Mouse (Mus musculus) intestine, postnatal 0 days (tissue): ENCODE measurements around the gene Xlr. TPM values are rescaled to one million over a fixed set of nuclear protein-coding genes. Genes with fewer than 3 reads are reported as not detected.
"Not testable (repeated sequence)": the region's sequence is repeated elsewhere in the genome, so short reads cannot be mapped to it uniquely, and the experiment has no call there.

Experiments
- ATAC-seq: fragments of 200-750 bp; cut with Nextera tagmentation; 2 replicates; pipeline ENCODE4 v1.8.0; 2017; ENCODE audit warnings: mild to moderate bottlenecking, moderate TSS enrichment, moderate library complexity
- H3K27ac ChIP-seq: fragments of 300-500 bp; sonication (generic); 2 replicates; pipeline ENCODE4 v1.5.1; 2014; ENCODE audit warnings: mild to moderate bottlenecking, low read depth, low read length, moderate library complexity
- H3K27me3 ChIP-seq: fragments of 300-500 bp; sonication (generic); replicated peaks from 2 replicates; pipeline ENCODE4 v1.6.1; 2014; ENCODE audit warnings: low read length, mixed read lengths; ENCODE audit not compliant: control insufficient read depth, insufficient read depth
- H3K36me3 ChIP-seq: fragments of 300-500 bp; sonication (generic); 2 replicates; pipeline ENCODE4 v1.6.1; 2014; ENCODE audit warnings: mild to moderate bottlenecking, moderate library complexity; ENCODE audit not compliant: control insufficient read depth, insufficient read depth
- H3K4me1 ChIP-seq: fragments of 300-500 bp; sonication (generic); replicated peaks from 2 replicates; pipeline ENCODE4 v1.6.1; 2014; ENCODE audit warnings: antibody characterized with exemption, low read length, mixed read lengths; ENCODE audit not compliant: control insufficient read depth, insufficient read depth
- H3K4me2 ChIP-seq: fragments of 300-500 bp; sonication (generic); replicated peaks from 2 replicates; pipeline ENCODE4 v1.6.1; 2014; ENCODE audit warnings: low read depth, mild to moderate bottlenecking, moderate library complexity
- H3K4me3 ChIP-seq: fragments of 300-500 bp; sonication (generic); 2 replicates; pipeline ENCODE4 v1.5.1; 2014; ENCODE audit warnings: low read depth, low read length
- H3K9ac ChIP-seq: fragments of 300-500 bp; sonication (generic); 2 replicates; pipeline ENCODE4 v1.6.1; 2014; ENCODE audit warnings: mild to moderate bottlenecking, low read depth, low read length
- H3K9me3 ChIP-seq: fragments of 300-500 bp; sonication (generic); 2 replicates; pipeline ENCODE4 v1.6.1; 2016; ENCODE audit warnings: mixed run types; ENCODE audit not compliant: control insufficient read depth
- CTCF ChIP-seq: sonication (generic); IDR thresholded peaks from 2 replicates; pipeline ENCODE4 v1.5.1; 2016; ENCODE audit warnings: low read depth, mild to moderate bottlenecking, control low read depth, antibody characterized with exemption, moderate library complexity
- WGBS: fragments of 180-500 bp; shearing (Covaris S2); extraction: QIAGEN DNeasy Blood & Tissue Kit; methylation state at CpG from one replicate; pipeline ENCODE4 v1.1.7; 2014; 5-methylcytosine and 5-hydroxymethylcytosine counted together
- polyA plus RNA-seq: library from polyadenylated mRNA; unstranded; fragments of >200 nt; fragmentation: Nextera tagmentation; extraction: Ambion mirVana; gene quantifications from 2 replicates; pipeline ENCODE4 v1.2.1, GENCODE M21; 2015

The Xlr gene
- polyA plus RNA-seq: 2.8 and 3.6 TPM in 2 replicates

DNA sequence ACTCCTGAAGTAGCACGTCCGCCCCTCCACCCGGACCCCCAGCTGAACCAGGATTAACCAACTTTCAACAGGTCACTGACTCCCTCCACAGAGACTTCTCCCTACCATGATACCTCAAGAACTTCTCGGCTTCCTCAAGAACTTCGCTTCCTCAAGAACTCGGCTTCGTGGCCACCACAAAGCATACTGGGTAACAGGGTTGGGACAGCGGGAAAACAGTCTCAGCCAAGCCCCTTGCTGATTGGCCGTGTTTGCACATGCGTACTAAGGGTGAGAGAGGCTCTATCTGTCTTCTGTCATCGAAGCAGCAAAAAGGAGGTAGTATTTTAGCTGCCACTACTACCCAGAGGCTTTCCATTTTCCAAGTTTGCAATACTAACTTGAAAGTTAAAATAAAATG lies at the start of gene Xlr:
Gene Xlr (minus strand): TSS at position 188 of the 400 bp plus-strand sequence.
- H3K9me3 ChIP-seq, ATAC-seq, H3K4me1 ChIP-seq, H3K9ac ChIP-seq, H3K27ac ChIP-seq, H3K36me3 ChIP-seq, H3K4me2 ChIP-seq, H3K27me3 ChIP-seq, H3K4me3 ChIP-seq: not testable (repeated sequence)
- 77% methylated on average over 11 of the region's 11 CpGs for WGBS

DNA sequence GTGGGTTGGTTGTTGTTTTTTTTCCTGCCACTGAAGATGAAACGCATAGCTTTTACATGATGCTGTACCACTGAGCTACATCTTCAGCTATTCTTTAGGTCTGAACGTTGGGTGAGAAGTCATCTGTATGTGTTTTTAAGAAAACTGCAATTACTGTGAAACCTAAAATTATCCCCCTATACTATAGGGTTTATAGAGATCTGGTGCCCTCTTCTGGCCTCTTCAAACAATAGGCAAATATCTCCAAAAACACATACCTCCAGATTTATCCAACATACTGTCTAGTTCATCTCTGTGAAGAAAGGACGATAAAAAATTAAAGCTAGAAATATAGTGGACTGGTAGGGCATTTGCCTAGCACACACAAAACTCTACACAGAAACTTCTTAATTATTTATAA lies 1.6 kb upstream of the Xlr start:
- no peak overlapping the region for H3K9ac ChIP-seq
- no peak overlapping the region for H3K4me2 ChIP-seq
- WGBS: 30% methylated on average over 3 of the region's 3 CpGs
- TF ChIP-seq CTCF: peak; percentile 54
- H3K27me3 ChIP-seq: no peaks in the 10 kb centered on the region
- no peak for ATAC-seq
- no peaks in the 10 kb centered on the region for H3K4me1 ChIP-seq
- H3K36me3 ChIP-seq: no peaks in the 10 kb centered on the region
- H3K9me3 ChIP-seq: no peaks in the 10 kb centered on the region
- no peak overlapping the region for H3K27ac ChIP-seq
- H3K4me3 ChIP-seq: no peak overlapping the region

DNA sequence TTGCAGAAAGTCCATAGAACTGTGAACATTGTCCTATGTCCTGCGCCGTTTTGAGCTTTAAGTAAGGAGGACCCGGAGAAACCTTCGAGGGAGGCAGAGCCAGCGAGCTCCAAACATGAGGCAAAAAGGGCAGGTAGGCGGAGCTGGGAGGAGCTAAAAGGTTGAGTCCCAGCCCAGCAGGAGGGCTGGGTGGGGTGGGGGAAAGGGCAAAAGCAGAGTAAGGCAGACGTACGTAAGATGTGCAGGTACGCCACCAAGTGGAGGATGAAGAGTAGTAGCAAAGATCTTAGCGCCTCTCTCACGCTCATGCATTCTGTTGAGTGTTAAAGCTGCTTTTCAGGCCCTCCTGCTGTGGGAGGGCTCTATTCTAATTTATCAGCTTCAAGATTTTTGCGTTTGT lies 21.2 kb downstream of the Xlr start, which contains the start of gene Zfp36l3:
Gene Zfp36l3 (minus strand): TSS at position 119 of the 400 bp plus-strand sequence.
- ATAC-seq: no peak
- Histone ChIP-seq H3K9me3 (no peaks in the 10 kb centered on the region), H3K4me1 (no peaks in the 10 kb centered on the region), H3K4me3 (no peak within 1 kb of the TSS), H3K9ac (no peak within 1 kb of the TSS), H3K27me3 (no peaks in the 10 kb centered on the region), H3K27ac (no peak within 1 kb of the TSS), H3K4me2 (no peak within 1 kb of the TSS), H3K36me3 (no peaks in the 10 kb centered on the region)
- WGBS: 85% methylated on average over 12 of the region's 12 CpGs
- TF ChIP-seq CTCF: no peak

DNA sequence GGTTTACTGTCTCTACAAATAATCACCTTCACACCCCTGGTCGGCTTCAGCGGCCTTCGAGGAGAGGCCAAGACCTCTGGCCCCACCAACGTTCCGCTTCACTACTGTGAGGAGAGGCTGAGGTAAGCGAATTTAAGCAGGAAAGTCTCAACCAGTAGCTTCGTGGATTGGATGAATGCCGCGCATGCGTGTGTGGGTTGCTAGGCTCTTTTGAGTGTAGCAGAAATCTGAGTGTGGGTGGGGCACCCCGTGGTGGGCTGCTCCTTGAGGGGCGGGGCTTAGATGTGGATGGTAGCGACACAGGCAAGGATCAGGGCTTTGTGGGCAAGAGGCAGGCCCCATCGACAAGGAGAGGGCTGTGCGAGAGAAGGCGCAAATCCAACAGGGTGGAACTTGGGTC lies 39.8 kb downstream of the Xlr start, which contains the start of gene 1700013H16Rik:
Gene 1700013H16Rik (minus strand): TSS at position 96 of the 400 bp plus-strand sequence.
- Histone ChIP-seq H3K27ac (no peak within 1 kb of the TSS), H3K36me3 (no peaks in the 10 kb centered on the region), H3K9ac (no peak within 1 kb of the TSS), H3K4me3 (no peak within 1 kb of the TSS), H3K4me1 (no peaks in the 10 kb centered on the region), H3K9me3 (no peaks in the 10 kb centered on the region), H3K4me2 (no peak within 1 kb of the TSS), H3K27me3 (no peaks in the 10 kb centered on the region)
- no peak for ATAC-seq
- TF ChIP-seq CTCF: no peak
- 90% methylated on average over 16 of the region's 16 CpGs for WGBS

DNA sequence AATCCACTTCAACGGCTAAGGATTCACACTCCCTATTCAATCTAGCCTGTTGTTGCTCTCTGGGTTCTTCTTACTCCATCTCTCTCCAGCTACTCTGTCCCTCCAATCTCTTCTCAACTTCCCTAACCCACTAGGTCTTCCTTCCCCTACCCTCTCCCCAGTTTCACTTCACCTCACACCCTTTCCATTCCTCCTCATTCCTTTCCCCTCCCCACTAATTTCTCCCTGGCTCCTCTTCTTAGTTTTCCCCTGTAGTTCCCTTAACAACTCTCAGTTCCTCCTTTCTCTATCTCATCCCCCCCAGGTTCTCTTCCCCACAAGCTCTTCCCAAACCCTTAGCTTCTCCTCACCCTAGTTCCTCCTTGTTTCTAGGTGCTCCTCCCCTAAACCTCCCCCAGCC lies 44.7 kb downstream of the Xlr start:
- Histone ChIP-seq H3K27ac (no peak overlapping the region), H3K4me2 (no peak overlapping the region), H3K9me3 (no peaks in the 10 kb centered on the region), H3K4me1 (no peaks in the 10 kb centered on the region), H3K27me3 (no peaks in the 10 kb centered on the region), H3K36me3 (no peaks in the 10 kb centered on the region), H3K4me3 (no peak overlapping the region), H3K9ac (no peak overlapping the region)
- no peak for ATAC-seq
- WGBS: 88% methylated on average over 1 of the region's 1 CpGs
- TF ChIP-seq CTCF: no peak

DNA sequence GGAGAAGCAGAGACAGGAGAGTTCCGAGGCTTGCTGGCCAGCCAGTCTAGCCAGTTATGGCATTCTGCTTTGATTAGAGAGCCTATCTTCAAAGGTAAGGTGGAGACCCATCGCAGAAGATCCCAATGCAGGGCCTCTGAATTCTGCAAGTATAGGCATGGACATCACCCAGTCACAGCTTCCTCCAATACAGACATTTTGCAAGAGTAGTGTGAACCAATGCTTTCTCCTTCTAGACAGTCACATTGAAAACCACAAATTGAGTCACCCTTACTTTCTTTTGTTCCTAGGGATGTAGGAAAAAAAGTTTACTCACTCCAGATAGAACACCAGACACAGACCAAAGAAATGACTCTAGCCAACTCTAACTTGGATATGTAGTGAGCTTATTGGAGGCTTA lies 68.5 kb downstream of the Xlr start:
- TF ChIP-seq CTCF: no peak
- WGBS: 75% methylated on average over 2 of the region's 2 CpGs
- H3K4me3 ChIP-seq: no peak overlapping the region
- H3K4me1 ChIP-seq: no peaks in the 10 kb centered on the region
- H3K27ac ChIP-seq: no peak overlapping the region
- no peaks in the 10 kb centered on the region for H3K36me3 ChIP-seq
- no peaks in the 10 kb centered on the region for H3K9me3 ChIP-seq
- H3K27me3 ChIP-seq: no peaks in the 10 kb centered on the region
- H3K9ac ChIP-seq: no peak overlapping the region
- no peak for ATAC-seq
- no peak overlapping the region for H3K4me2 ChIP-seq

Other genes with a start within 250 kb of the Xlr start
- 18.0 and 22.0 TPM in 2 replicates for gene Rtl8c, start 189.7 kb downstream of the Xlr start, polyA plus RNA-seq
- not detected in 2 replicates for gene Gm14597, start 188.7 kb downstream of the Xlr start, polyA plus RNA-seq
- gene Rtl8a, start 154.0 kb downstream of the Xlr start, polyA plus RNA-seq: 45.6 and 46.0 TPM in 2 replicates
- gene Rtl8b, start 127.3 kb downstream of the Xlr start, polyA plus RNA-seq: 38.4 and 39.1 TPM in 2 replicates
- gene 4930502E18Rik, start 72.9 kb downstream of the Xlr start, polyA plus RNA-seq: 0.13 and 0.26 TPM in 2 replicates
- gene 1700013H16Rik, start 39.9 kb downstream of the Xlr start, polyA plus RNA-seq: 0.56 TPM in 1 of 2 replicates, not detected in the other
- 0.07 and 0.08 TPM in 2 replicates for gene Zfp36l3, start 21.3 kb downstream of the Xlr start, polyA plus RNA-seq